Mouse (Mus musculus) heart, postnatal 0 days (tissue): ENCODE measurements around the gene Ntm.

Experiments used
- CTCF ChIP-seq: IDR thresholded peaks from 2 replicates; pipeline ENCODE4 v1.5.1; 2016; ENCODE audit warnings: antibody characterized with exemption, control low read depth, low read depth
- EP300 ChIP-seq: IDR thresholded peaks from 2 replicates; pipeline ENCODE4 v1.6.1; 2016; ENCODE audit warnings: antibody characterized with exemption, low read depth

DNA sequence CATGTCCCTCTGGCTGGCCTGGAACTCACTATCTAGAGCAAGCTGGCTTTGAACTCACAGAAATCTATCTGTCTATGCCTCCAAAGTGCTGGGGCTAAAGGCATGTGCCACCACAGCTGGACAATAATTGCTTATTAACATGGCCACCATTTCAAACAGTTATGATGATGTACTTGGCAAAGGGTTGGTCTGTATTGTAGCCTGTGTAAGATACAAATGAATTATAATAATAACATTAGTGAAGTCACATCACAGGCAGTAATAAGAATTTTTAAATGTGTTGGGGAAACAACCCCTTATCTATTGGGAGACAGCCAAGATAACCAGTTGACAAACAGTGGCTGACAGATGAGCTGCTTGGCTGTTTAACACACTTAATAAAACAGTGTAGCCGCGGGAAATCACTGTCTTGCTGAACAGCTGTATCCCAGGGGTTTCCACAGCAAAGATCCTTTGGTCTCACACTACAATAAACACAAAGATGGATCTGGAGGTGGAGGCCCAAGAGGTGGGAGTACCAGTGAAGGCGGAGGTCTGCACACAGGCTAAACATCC is 302.8 kb downstream of the Ntm start:
- TF ChIP-seq CTCF = no peak
- TF ChIP-seq EP300 = no peak
